Mouse (Mus musculus): ENCODE results near the gene Olfr1428.
"Not testable (repeated sequence)": the region's sequence is repeated elsewhere in the genome, so short reads cannot be mapped to it uniquely, and the experiment has no call there.

Olfr1428 gene

GRCm38 (mm10) chr19:12115797-12116196, at the start of gene Olfr1428:
Gene Olfr1428, minus strand, starts transcription at chr19:12115897.
- DNase-seq: no peak

GRCm38 (mm10) chr19:12145452-12145851, 29.8 kb upstream of the Olfr1428 start:
- DNase-seq: no peak

- DNase-seq: no peak
Measured at GRCm38 (mm10) chr19:12143356-12143755, 27.7 kb upstream of the Olfr1428 start.

- DNase-seq: no peak
Measured at GRCm38 (mm10) chr19:12134289-12134688, 18.6 kb upstream of the Olfr1428 start.

DNA sequence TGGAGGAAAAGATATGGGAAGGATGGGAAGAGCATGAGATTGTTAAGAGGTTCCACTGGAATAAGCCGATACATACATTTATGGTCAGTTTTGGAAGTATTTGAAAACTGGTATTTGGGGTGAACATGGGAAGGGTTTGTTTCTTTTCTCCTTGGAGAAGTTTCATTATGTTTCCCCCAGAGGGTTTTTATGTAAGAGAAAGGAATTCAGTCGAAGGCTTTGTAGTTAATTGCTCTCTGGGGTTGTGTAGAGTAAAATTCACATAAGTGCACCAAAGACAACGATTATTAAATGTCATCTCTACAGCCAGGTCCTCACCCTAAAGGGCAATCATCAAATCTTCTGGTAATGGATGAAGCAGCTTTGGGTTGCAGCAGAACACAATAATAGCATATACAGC, 7.4 kb upstream of the Olfr1428 start, which contains the start of gene Olfr76:
TSS of gene Olfr76 (minus strand) at position 101 of the 400 bp plus-strand sequence.
- DNase-seq: no peak

- no peak for DNase-seq
Measured at GRCm38 (mm10) chr19:12116464-12116863, 767 bp upstream of the Olfr1428 start.

DNA sequence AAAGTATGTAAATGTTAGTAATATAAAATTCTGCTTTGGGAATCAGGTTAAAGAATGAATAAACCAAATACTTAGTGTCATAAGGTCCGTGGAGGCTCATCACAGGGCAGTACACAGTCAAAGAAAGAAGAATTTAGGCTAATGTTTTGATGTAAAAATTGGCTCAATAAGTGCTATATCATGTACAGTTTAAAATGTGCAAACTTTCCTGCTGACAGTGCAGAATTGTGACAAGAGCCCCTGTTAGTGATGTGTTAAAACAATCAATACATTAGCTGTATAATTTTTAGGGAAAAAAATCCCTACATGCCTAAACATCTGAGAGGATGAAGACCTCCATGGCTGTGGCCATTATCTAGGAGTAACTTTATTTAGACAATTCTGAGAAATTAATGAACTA, 1.9 kb downstream of the Olfr1428 start:
- DNase-seq: no peak

GRCm38 (mm10) chr19:12104541-12104940, 11.2 kb downstream of the Olfr1428 start:
- no peak for DNase-seq

DNA sequence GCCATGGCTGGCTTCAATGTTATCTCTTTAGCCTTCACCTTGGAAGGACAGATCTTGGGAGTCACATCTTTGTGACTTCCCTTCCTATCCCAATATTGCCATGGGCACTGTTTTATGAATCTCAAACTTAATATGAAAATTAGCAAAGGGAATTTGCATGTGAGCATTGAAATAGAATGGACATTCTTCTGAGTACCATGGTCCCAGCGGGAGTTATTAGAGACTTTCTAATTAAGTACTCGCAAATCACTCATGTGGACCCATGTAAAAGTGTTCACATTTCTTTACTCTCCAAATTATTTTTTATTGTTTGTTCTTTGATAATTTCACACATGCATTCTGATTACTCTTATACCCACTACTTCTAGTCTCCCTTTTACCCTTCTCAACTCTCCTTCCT, 12.5 kb downstream of the Olfr1428 start, which contains the start of gene Olfr1427:
TSS of gene Olfr1427 (minus strand) at position 101 of the 400 bp plus-strand sequence.
- no peak for DNase-seq

GRCm38 (mm10) chr19:12091913-12092312, 23.8 kb downstream of the Olfr1428 start, which contains the start of gene Olfr1426:
Gene Olfr1426, minus strand, starts transcription at chr19:12092013.
- no peak for DNase-seq

GRCm38 (mm10) chr19:12077631-12078030, 38.1 kb downstream of the Olfr1428 start, which contains the start of gene Olfr1425:
Gene Olfr1425, minus strand, starts transcription at chr19:12077731.
- DNase-seq: not testable (repeated sequence)

- not testable (repeated sequence) for DNase-seq
Measured at GRCm38 (mm10) chr19:12069546-12069945, 46.2 kb downstream of the Olfr1428 start.

DNA sequence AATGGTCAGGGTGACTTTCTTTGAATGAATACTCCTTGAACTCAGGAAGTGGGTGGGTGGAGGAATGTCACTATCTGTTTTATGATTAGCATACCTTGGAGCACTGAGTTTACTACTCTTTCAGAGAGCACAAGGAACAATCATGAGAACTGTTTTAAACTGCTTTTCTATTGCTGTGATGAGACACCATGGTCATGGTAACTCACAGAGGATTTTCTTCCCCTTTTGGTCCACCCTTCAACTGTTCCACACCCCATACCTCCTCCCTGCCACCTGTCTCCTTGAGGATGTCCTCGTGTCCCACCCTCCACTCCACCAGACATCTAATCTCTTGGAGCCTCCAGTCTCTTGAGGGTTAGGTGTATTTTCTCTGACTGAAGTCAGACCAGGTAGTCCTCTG, 47.9 kb downstream of the Olfr1428 start:
- DNase-seq: not testable (repeated sequence)

DNA sequence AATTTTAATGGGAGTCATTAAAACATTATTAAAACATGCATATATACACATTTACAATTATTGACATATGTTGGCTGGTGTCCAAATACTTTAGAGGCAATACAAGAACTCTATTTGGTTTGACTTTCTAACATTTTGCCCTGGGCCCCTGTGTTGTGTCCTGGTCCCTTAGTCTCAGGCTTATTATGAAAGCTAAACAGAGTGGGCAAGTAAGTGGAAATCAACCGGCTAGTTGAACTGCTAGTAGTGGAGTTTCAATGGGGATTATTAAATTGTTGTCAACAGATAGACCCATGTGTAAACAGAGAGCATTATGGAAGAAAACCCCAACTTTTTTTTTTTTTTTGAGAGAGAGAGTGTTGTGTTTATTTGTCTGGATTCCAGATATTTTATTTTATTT, 53.1 kb downstream of the Olfr1428 start, which contains the start of gene Olfr1424:
TSS of gene Olfr1424 (minus strand) at position 101 of the 400 bp plus-strand sequence.
- not testable (repeated sequence) for DNase-seq

All from thymus, adult 18-20 months (tissue).